Mouse (Mus musculus) ZHBTc4 (cell line): ENCODE data around the gene Hacl1.

ENCODE experiments used
- DNase-seq: peaks from one replicate; pipeline ENCODE4 v3.0.0-alpha.2; 2011; ENCODE audit warnings: low read depth, low spot score

The Hacl1 gene

DNA sequence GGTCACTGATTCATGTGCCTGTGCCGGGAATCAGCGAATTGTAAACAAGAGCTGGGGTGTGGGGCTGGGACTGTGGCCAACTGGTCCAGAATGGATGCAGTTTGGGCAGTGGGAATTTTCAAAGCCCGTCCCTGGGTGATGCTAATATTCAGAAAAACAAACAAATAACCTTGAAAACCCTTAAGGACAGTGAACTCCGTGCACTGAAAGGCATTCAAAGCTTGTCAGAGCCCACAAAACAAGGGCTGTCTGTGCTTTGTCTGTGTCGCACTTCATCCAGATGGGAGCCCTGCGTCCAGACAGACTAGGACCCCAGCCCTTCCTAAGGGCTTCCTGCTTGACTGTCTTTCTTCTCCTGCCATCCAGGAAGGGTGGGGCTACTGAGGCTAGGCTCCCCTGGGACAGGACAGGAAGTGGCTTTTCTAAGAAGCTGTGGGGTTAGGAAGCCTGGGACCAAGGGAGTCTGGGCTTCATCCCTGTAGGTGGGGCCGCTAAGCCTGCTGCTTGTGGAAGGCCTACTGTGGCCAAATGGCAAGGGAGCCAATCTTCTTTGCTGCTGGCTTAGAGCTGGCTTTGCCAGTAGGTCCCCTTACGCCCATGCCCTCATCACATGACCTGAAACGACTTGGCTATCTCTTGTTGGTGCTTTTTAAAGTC, 21.6 kb upstream of the Hacl1 start:
- DNase-seq: peak; percentile 83

DNA sequence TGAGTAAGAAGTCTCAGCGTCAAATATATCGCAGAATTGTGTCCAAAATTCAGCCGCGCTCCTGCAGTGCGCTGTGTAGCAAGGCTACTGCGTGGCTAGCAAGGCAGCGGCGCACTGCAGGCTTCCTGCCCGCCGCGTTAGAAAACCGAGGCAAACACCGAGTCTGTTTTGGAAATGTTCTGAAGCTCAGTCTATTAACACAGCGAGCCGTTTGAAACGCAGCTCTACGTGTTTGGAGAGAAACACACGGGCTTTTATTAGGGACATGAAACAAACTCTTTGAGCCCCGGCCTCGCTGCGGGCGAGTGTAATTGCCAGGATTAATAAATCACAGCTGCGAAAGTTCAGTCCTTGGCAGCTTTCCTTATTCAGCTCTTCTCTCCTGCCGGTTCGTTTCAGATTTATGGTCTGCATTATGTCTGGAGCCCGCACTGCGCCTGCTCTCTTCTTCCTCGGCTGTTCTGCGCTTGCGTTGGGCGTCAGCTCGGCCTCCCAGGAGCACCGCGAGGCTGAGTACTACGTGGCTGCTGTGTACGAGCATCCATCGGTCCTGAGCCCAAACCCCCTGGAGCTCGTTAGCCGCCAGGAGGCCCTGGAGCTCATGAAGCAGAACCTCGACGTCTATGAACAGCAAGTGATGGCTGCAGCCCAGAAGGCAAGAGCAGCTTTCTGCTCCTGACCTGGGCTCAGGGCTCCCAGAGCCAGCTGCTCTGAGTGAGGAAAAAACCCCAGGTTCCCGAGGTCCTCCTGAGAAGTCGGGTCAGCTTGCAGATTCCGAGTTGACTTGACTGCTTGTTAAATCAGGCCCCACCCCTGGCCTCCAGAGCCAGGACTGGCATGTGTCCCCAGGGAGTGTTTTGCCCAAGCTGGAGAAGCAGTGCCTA, 20.8 kb upstream of the Hacl1 start:
- peak; percentile 80 for DNase-seq

DNA sequence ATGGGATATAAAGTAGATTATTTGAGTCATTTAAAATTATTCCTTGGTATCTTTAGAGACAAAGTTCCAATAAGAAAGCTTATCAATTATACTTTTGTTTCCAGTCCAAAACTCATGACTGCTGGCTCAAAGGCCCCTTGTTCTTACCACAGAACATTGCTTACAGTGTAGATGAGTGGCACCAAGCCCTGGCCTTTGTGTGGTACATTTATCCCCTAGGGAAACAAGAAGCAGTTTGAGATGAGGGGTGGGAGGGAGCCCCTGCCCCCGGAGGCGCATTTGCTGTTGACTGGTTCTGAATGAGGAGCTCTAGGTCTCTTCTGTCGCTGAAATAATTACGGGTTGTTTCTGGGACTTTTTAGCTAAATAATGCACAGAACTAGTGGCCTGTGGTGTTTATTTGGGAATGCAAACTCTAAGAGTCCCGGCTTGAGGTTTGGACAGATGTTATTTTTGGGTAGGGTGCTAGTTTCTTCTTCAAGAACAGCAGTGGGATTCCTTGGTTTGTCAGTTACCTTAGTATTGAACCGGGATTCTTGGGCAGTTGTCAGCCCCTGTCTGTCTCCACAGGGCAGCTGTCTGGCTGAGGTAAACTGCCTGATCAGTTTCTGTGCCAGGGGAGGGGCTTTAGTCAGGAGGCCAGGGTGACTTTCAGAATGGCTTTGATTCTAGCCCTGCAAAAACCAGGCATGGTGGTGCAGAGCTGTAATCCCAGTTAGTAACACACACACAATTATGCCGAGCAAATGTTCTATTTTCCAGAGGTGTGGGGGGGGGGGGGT, 19.4 kb upstream of the Hacl1 start:
- no peak for DNase-seq

DNA sequence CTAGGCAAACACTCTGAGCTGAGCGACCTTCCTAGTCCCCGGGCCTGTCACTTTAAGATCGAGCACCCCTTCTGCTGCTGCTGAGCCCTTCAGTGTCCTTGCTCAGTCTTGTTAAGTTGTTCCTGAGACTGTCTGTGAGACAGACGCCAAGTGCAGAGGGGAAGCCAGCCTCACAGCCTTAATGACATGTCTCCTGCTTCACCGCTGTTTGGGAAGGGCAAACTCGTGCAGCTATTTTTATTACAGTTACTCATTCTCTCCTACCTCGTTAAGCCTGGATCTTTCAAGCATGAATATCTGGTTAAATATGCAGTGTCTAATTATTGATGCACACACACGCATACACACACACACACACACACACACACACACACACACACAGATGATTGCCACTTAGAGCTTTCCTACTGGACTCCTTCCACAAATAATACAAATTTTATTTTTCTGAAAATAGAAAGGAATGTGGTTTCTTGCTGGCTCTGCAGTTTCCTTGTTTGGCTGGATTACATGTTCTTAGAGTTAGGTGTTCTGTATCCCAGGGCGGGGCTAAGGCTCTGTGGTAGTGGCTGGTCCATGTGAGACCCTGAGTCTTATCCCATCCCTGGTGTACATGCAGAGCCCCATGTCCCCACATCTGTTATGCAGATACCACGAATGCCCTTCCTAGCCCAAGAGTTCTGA, 18.6 kb upstream of the Hacl1 start:
- no peak for DNase-seq

DNA sequence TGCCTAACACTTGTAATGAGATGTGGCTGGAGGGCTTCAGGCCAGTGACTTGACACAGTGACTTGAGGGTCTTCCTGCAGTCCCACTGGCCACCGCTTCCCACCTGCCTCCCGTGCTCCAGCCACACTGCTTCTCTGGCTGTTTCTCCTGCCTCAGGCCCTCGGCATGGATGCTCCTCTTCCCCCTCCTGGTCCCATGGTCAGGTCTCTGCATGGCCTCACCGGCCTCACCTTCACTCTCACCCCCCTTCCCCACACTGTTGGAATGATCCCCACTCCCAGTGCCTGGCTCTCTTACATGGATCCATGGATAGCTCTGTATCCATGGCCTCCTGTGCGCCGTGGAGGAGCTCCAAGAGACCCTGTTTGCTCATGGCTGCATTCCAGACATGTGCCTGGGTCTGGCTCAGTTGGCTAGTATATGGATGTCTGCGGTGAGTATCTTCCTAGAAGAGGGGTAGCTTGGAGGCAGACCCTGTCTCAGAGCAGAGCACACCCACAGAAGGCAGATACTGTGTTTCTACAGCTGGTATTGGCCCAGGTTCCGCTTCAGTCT, 17.1 kb upstream of the Hacl1 start:
- no peak for DNase-seq

DNA sequence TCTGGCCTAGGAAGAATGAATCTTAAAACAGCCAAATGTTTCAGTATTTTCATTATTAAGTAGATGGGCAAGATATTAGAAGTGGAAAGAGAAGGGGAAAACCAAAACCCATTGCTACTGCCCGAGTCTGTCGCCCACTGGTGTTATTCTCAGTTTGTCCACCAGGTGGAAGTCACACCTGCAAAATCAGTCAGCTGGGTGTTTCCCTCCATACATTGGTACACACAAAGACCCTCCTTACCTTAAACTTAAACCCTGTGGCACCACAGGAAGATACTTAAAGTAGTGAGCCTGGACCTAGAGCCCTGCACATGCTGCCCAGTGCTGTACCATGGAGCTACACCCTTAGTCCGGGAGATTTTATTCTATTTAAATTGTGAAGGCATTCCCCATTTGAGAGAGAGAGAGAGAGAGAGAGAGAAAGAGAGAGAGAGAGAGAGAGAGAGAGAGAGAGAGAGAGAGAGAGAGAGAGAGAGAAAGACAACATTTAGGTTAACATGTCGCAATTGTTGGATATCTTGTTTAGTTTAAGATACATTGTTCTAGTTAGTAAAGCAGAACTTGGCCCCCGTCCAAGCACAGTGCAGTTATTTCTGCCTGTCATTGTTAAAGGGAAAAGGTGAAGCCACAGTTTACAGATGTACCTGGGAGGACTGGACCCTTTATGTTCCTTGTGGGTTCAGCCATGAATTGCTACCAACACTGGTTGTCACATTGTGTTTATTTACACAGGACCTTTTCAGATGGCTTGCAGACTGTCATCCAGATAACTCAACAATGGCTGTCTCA, 16.0 kb upstream of the Hacl1 start:
- peak; percentile 74 for DNase-seq

DNA sequence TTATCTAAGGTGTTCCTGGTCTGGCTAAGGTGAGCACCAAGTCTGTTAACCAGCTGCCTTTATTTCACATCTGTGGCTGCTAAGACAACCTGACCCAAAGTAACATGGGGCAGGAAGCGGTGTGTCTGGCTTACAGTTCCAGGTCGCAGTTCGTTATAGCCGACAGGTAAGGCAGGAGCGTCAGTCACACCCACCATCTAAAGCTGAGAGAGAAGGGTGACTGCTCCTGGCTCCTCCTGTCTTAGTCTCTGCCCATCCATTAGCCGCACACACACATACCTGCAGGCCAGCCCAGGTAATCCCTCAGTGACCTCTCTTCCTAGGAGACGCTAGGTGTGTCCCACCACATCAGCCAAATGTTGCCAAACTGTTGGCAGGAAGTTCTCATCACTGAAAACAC, 15.3 kb upstream of the Hacl1 start:
- DNase-seq: no peak

DNA sequence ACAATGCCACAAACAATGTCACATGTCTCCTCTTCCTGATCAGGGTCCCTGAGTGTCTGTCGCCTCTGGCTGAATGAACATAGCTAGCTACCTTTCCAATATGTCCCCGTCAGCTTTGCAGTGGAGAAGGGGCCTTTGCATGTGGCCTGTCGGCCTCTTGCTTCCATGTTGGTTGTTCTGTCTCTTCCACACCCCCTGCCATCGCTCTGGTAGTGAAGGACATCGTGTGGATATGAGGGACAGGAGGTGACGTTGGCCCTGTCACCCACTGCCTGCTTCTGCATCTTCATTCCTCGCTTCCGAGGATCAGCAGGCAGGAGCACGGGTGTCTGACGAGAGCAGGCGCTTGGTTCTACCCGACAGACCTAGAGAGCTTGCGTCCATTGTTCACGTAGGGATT, 14.3 kb upstream of the Hacl1 start:
- no peak for DNase-seq

DNA sequence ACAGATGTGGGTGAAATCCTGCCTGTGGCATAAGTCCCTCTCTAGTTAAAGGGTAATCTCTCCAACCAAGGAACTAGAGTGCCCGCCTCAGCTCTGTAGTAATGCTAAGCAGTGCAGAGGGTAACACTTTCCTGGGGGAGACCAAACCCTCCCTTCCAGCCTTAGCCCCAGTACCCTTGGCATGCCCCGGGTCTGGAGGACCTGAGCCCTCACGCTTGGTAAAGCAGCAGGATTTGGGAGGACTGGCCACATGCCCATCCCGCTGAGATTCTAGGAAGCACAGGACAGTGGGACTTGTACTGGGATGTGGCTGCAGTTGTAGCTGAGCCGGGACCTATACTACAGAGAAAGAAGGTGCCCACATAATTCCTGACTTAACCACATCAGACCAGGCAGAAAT, 13.7 kb upstream of the Hacl1 start:
- no peak for DNase-seq

DNA sequence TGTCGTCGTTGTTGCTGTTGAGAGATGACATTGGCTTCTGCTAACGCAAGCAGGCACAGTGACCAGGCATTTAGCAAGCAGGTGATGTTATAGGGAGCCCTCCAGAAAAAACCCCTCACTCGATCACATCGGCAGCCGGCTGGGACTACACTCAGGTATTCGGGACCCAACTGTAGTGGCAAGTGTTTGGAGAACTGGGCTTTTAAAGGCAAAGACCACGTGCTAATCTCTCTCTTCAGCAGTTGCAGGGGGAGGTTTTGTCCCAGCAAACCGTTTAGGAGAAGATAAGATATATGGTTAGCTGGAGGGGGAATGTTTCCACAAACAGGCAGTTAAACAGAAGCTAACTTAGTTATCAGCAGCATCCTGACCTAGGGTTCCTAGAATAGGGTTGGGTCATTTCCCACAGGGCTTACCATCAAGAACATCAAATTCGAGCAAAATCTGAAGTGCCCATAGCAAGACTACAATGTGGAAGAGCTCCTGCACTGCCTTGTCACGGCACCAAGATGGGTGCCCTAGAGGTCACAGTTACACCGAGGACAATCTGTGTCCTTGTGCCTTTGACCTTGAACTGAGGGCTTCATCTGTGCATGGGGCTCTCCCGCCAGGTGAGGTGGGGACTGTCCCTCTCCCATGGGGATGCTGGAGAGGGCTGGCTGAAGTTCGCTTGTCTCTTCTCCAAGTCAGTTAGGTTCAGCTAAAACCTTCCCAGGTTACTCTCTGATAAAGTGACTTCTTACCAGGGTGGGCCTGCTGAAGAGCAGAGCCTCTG, 12.2 kb upstream of the Hacl1 start:
- no peak for DNase-seq

DNA sequence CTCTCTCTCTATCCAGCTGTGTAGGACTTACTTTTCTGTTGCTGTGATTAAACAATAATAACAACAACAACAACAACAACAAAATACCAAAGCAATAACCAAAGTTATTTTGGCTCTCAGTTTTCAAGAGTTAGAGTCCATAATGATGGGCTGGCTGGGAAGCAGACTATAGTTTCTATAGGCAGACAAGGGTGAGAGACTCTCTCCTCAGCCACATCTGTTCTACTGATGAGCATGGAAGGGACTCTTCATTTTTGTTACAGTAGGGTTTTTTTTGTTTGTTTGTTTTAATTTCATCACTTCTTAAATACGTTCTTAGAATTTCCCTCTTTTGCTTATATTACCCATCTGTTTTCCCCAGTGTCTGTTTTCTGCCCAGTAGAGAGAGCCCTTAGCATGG, 11.5 kb upstream of the Hacl1 start:
- DNase-seq: no peak

DNA sequence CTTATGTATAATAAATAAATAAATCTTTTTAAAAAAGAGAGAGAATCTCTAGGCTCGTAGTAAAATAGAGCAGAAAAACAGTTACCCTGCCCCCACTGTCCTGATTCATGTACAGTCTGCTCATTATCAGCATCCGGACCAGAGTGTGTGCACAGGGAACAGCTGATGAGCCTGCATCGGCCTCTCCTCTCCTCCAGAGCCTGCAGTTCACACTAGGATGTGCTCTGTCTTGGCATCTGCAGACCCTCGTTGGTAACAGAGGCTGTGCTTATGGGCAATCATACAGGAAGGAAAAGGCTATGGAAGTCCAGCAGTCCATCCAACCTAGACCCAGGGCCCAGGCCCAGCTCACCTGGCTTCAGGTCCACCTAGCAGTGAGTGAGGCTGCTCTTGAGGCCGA, 11.0 kb upstream of the Hacl1 start:
- no peak for DNase-seq

DNA sequence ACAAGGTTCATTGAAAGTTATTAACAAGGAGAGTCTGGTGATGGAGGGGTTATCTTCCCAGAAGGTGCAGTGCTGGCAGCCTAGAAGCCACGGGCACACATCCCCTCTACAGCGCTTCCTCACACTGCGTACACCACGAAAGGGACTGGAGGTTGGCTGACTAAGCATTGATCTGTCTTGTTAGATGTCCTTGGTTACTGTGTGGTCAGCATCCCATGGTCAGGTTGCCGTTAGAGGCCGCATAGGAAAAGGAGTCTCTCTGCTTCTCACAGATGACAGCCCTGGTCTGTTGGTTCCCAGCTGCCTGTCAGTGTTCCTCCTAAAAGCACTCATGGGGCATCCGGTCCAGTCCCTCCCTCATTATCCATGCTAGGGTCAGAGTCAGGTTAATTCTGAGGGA, 10.1 kb upstream of the Hacl1 start:
- DNase-seq: no peak

DNA sequence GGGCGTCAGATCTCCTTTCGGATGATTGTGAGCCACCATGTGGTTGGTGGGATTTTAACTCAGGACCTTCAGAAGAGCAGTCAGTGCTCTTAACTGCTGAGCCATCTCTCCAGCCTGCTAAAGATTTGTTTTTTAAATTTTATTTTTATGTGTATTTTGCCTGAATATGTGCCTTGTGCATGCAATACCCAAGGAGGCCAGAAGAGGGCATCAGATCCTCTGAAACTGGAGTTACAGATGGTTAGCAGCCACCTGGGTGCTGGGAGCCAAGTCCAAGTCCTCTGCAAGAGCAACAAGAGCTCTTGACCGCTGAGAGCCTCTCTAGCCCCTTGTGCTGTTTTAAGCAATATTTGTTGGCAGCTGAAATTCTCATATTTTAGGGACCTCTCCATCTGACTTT, 9.3 kb upstream of the Hacl1 start:
- peak; percentile 52 for DNase-seq

DNA sequence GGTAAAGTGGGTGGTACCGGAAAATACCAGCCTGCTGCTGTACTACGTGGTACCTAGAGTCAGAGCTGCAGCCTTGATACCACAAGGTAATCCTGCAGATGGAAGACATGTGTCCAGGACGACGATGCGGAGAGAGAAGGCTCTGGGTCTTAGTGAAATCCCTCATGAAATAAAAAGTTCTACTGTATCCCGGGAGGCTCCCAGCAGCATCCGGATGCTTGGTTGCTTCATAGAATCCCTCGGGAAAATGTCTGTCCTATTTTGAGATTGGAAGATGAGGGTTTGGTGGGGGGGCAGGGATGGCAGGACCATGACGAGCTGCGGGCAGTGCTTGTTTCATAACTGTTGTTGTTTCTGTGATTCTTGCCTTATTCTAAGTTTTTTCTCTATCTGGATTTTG, 6.9 kb upstream of the Hacl1 start:
- no peak for DNase-seq

DNA sequence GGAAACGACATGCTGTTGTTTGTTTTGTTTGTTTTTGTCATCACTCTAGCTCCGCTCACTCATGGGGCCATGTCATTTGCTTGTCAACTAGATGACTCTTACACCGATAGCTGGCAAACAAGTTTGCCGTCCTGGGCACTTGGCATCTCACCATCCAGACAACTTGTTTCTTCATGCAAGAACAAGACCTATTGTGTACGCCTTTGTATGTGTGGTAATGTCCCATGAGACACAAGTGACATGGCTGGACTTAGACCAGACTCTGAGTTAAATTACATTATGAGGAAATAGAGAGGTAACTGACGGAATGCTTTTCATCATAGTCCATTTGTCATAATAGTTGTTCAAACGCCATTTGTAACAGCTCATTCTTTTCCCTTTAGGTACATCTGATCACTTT, 4.8 kb upstream of the Hacl1 start:
- DNase-seq: no peak

DNA sequence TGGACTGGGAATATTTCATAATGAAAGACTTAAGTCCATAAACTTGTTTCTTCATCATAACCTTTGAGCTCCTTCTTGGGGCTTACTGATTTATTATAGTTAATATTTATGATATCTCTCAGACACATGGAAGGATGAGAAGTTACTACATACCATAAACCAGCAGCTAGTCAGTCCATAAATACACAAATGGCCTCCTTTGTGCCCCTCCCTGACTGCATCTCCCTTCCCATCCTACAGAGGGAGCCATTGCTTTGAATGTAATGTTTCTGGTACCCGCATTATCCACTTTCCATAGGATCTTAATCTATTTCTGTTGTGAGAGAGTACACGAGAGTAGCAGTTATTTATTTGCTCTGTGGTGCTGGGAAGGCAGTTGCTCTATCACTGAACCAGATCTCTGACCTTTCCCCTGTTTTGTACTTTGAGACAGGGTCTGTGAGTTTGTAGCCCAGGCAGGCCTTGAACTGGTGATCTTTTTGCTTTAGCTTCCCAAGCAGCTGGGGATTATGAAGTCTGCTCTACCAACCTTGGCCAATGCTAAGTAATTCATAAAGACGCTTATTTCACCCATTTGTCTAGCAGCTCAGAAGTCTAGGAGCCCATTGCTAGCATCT, 4.0 kb upstream of the Hacl1 start:
- peak; percentile 68 for DNase-seq

DNA sequence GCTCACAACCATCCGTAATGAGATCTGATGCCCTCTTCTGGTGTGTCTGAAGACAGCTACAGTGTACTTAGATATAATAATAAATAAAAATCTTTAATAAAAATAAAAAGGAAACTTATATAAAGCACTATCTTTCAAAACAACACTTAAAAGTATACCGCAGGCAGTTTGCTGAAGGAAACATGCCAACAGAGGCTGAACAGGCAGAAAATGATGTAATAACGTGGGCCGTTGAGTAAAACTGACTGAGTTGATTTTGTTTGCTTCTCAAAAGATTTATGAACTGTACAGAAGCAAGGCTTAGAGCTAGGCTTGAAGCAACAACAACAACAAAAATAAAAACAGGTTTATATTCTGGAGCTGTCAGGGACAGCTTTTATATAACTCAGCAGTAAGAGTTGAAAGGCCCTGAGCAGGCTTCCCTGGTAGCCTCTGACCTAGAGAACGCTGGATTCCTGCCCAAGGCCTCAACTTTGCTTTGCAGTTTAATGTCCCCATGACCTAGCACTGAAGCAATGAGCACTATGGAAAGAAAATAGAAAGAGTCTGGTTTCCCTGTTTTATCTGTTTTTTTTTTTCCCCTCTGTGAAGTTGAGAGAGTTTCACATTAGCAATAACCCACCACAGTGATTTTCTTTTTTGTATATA, 3.2 kb upstream of the Hacl1 start:
- DNase-seq: no peak

DNA sequence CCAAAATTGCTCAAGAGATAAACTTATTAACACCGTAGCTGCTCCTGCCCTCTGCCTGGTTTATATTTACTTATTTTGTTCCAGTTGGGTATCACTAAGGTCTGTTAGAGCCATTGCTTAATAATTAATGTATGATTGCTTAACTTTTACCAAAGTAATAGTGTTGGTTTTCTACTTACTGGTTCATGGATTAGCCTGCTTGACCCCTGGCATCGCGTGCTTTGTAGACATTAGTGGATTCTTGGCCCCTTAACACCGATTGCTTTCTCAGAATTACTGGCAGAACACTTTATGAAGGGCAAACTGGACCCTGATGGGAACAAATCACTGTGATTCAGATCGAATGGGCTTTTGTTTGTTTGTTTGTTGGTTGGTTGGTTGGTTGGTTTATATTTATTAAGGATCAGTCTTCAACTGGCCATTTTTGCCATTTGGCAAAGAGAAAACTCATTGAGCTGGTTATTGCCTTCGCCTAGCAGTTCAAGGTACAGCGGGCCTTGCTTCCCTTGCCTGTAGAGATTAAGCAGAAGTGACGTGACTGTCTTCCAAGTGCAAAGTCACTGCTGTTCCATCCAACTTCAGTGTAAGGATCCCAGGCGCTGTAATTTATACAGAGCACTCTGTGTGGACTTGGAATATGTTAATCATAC, 545 bp upstream of the Hacl1 start:
- DNase-seq: no peak
